Mouse (Mus musculus) kidney, adult 18-20 months (tissue): ENCODE measurements around the gene Sdsl.
A peak's percentile ranks its signal among the peaks of the same experiment; 100 is the strongest.
"Not testable (repeated sequence)": the region's sequence is repeated elsewhere in the genome, so short reads cannot be mapped to it uniquely, and the experiment has no call there.

ENCODE experiments used
- DNase-seq: peaks from one replicate; pipeline ENCODE4 v3.0.0; 2021

The Sdsl gene

DNA sequence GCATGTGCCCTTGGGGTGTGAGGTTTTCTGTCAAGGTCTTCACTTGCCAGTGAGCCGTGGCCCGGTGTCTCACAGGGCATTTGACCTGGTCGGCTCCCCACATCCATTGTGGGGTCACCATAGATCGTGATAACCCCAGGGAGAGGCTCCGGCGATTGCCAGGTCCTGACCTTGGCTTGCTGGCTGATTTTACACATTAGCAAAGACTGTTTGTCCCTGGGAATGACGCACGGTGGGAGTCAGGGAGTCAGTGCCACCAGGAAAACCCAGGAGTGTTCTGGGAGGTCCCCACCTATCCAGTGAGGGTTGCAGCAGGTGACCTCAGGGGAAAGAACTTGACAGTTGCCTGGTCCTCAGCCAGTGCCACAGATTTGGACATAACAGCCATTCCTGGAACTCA is at the start of gene Sdsl:
TSS of gene Sdsl (minus strand) at position 41 of the 400 bp plus-strand sequence.
- no peak for DNase-seq

DNA sequence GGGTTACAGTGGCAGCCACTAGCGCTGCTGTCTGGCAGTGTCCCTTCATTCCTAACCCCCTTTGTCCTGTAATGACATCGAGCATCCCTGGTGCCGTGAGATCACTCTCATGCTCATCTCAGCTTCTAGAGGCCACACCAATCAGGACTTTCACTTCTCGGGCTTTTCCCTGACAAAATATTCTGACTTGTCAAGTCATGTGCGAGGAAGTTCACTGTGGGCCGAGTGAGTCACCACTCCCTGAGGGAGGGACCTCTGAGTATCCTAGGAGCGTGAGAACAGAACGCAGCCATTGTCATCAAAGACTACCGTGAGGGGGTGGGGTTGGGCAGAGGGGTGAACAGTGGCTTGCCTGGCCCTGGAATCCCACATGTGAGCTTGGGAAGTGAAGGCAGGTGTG is 44.9 kb upstream of the Sdsl start:
- DNase-seq, result no peak

DNA sequence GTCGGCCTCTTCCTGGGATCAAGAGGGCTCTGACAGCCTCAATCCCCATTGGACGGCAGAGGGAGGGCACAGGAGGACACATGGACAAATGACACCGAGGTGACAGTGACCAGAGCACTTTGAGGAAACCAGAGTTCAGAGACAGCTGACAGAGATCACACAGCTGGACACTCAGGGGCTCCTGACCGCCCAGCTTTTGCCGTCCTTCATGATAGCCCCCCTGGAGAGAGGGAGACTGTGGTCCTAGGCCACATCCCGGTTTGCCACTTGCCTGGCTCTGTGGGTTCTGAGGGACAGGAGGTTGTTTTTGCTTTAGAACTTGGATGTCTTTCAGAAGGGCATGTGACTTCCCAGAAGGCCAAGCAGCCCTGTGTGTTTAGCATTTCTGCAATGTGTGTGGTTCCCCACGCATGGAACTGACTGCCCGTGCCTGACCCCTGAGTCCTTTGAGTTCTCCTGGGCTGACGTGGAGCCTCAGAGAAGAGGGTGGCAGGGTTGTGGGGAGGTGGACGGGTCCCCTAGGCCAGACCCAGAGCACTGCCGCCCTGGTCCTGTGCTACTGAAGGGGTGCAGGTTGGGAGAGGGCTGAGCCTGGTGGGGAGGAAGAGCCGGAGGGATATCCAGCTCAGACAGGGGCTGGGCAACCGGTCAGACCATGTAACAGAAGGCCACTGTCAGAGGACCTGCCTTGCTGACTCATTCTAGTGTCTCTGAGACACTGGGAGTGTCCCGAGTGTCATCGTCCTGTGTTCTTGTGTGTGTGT is 43.8 kb upstream of the Sdsl start:
- DNase-seq, result peak; percentile 78

DNA sequence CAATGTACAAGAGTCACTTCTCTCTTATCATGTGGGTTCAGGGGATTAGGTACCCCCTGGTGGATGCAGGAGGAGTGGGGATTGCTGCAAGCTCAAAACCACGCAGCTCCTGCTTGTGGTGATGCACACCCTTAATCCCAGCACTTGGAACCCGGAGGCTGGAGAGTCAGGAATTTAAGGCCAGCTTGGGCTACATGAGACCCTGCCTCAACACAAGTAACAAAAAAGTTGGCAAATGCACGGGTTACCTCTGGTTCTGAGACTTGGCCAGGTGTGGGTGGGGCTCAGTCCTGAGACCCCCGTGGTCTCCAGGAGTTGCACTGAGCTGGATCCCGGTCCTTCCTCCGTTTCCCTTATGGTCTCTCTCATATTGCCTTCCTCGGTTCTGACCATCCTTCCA is 42.8 kb upstream of the Sdsl start:
- no peak for DNase-seq

DNA sequence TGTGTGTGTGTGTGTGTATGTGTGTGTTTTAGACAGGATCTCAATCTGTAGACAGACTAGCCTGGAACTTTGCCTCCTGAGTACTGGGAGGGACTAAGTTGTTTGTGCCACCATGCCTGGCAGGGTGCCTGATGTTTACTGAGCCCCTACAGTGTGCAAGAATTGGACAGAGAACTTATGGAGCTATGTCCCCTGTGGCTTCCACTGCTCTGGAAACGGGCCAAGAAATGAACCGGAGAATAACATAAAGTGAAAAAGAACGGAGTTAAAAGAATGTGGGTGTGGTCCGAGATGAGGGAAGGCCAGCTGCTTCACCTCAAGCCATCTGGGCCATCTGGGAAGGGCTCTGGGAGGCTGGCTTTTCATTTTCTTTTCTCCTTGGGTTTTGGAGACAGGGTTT is 42.1 kb upstream of the Sdsl start:
- no peak for DNase-seq

DNA sequence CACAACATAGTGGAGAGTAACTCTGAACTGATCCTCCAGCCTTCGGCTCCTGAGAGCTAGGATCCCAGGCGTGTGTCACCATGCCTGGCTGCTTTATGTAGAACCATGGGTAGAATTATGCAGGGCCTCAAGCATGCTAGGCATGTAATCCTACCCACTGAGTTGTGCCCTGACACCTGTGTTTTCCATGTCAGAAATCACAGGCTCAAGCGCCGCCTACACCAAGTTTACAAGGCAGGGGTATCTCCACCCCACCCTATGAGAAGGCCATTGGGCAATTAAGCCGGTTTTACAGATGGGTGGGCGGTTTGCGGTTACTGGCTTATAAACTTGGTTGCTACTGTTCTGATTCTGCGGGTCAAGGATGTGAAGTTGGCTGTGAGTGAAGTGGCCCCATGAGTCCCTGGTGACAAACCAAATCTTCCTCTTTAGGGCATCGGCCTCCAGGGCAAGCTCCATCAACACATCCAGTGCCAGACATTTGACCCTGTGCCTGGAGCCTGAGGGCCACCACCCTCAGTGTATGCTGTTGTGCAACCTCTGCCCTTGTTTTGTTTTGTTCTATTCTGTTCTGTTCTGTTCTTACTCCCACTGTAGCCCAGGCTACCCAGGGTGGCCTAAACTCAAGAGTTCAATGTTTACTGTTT is 41.5 kb upstream of the Sdsl start:
- DNase-seq, result no peak

DNA sequence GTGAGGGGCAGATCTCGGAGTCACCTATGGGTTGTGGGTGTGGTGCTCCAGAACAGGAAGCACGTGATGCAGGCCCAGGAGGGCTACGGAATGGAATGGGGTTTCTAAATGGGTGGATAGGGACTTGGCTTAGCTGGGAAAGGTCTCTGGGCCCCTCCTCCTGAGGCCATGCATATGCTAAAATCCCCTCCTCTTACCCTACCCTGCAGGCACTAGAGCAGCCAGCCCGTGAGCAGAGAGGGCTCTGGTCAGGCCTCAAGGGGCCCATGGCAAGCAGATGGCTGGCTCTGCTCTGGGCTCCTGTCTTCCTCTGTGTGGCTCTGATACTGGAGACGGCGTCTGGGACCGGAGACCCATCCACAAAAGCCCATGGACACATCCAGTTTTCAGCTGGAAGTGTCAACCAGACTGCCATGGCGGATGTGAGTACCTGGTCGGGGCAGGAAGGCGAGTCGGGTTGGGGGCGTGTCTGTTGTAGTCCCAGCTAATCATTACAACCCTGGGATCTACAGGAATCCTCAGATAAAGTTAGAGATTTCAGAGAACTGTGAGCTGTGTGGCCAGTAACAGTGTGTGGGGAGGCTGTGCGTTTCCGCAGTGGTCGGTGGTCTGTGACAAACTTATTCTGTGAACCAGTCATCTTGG is 40.4 kb upstream of the Sdsl start:
- no peak for DNase-seq

DNA sequence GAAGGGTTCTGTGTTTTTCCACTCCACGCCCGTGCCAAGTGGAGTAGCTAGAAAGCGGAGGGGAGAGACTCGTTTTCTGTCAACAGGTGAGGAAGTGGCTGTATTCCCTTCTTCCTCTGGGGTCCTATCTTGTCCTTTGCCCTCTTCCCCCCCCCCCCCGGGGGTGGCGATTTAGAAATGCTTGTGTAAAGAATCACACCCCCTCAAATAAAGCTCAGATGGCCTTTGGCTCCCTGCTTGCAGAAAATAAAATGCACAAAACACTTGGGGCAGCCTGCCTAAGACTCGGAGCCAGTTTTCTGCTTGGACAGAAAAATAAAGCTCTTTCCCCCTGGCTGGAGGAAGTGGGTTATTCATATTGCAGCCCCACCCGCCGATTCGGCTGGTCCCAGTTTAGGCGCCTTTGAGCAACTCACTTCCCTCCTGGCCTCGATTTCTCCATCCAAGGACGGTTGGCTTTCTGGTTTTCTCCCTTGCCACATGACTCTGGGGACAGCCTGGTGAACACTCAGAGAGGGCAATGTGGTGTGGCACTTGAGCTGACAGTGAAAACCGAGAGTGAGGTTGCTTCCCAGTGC is 39.1 kb upstream of the Sdsl start:
- no peak for DNase-seq

DNA sequence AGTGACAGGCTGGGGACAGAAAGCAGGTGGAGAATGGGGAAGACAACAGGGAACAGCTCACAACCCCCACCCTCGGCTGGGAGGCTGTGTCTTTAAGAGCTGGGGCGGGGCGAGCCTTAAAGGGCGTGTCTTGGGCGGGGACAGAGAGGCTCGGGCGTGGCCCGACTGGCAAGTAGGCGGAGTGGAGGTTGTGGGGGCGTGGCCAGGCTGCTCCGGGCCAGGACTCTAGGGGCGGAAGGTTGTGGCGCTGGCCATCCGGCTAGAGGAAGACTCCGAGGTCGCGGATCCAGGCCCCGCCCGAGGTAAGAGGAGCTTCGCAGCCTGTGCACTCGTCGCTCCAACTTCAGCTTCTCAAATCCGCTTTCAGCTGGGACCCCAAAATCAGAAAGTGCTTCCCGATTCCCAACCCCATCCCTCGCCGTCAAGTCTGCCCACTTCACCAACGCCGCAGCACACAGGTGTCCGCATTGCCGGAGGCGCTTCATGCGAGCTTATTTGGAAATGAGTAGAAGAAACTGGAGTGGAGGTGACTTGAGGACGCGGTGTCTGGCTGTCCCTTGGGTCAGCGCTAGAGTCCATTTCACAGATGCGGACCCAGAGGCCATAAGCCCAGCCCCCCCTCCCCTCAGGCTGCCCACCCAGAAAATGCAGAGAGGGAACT is 38.5 kb upstream of the Sdsl start, which contains the start of gene Slc8b1:
TSS of gene Slc8b1 (plus strand) at position 187 of the 661 bp plus-strand sequence.
- peak; percentile 99 for DNase-seq

DNA sequence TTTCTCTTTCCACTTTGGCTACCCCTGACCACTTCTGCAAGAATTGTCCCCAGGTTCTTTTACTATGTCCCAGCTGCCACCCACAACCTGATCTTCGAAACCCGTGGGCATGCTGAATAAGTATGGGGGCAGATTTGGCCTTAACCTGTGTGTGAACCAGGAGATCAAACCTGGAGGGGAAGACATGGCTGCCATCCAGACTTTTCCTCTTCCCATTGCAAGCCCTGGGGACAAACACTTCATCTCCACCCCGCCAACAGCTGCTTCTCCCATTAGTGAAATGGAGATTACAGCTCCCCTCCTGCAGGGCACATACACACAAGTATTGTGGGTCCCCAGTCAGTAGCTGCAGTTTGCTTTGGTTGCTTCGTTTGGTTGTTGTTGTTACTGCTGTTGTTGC is 34.7 kb upstream of the Sdsl start:
- DNase-seq, result no peak

DNA sequence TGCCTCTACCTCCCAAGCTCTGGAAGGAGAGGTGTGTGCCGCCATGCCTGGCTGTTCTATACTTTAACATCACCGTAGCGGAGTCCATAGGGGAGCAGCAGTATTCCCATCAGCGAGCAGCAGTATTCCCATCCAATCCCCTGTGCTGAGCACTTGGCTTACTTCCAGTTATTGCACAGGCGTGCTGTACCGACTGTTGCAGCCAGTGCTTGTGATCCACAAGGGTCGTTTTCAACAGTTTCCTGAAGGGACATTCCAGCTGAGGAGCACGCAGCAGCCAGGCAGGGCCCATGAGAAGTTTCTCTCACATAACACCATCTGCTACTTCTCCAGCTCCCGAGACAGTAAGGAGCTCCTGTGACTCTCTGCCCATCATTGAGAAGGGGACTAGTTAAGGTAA is 33.9 kb upstream of the Sdsl start:
- no peak for DNase-seq

DNA sequence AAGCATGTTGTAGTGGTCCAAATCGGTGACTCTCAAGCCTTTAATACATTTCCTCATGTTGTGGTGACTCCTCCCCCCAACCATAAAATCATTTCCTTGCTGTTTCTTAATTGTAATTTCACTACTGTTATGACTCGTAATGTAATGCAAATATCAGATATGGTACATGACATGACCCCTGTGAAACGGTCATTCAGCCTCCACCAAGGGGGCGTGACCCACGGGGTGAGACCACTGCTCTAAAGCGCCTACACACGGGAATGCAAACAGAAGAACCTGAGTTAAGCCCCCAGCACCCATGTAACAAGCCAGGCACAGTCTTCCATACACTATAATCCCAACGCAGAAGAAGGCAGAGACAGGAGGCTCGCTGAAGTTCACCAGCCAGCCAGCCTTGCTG is 33.2 kb upstream of the Sdsl start:
- no peak for DNase-seq

DNA sequence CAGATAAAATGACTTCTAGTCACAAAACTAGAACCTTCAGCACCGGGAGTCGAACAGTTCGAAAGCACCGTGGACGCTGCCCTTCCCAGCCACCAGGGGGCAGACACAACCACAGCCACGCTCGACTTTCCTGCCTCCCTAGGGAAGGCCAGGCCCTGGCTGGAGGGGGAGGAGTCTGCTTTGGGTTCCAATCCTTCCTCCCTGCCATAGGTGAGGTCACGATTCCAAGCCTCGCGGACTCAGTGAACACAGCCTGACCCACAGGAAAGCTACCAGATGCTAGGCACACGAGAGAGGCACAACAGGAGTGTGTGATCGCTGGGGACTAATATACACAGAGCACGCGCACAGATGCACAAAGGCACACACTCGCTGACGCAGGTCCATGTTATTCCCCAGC is 32.8 kb upstream of the Sdsl start:
- DNase-seq, result peak; percentile 87

DNA sequence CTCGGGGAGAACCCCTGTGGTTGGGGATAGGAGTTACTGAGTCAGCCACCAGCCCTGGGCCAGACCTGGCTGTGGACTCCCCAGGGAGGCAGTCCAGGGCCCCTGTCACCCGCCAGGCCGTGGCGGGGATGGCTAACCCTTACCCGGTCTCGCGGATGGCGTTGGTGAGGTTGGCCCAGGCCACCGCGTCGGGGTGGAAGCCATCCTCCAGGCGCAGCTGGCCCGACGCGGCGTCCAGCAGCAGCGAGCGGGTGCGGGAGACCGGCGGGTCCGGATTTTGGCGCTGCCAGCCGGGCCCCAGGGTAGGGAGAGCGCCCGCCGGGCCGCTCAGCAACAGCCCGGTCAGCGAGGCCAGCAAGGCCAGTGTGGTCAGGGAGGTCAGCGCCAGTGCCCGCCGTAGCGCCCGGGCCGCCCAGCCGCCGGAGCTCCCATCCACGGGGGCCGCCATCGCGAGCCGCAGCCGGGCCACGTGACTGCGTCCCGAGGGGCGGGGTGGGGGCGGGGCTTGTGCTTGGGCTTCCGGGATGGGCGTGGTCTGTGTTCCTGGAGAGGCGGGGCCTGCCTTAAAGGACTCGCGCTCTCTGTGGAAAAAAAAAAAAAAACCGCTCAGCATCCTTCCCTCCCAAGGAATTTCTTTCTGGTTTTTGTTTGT is 30.7 kb upstream of the Sdsl start, which contains the start of gene Plbd2:
TSS of gene Plbd2 (minus strand) at position 482 of the 652 bp plus-strand sequence.
- DNase-seq, result peak; percentile 86

DNA sequence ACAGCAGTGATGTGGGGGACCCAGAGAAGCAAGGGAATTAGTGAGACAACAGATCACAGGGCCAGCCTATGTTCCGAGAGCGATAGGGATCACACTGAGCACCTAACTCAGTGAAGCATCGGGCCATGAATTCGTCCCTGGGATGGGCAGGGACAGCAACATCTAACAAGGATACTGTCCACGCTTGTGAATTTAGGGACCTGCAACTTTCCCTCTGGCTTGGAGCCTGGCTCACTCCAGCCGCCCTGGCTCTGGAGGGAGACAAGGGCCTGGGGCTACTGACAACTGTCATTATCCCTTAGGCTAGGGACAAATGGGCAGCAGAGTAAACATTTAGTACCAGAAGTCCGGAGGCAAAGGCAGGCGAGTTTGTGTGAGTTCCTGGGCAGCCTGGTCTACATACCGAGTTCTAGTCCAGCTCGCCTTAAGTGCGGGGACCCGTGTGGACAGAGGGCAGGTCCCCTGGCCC is 30.1 kb upstream of the Sdsl start:
- peak; percentile 8 for DNase-seq

DNA sequence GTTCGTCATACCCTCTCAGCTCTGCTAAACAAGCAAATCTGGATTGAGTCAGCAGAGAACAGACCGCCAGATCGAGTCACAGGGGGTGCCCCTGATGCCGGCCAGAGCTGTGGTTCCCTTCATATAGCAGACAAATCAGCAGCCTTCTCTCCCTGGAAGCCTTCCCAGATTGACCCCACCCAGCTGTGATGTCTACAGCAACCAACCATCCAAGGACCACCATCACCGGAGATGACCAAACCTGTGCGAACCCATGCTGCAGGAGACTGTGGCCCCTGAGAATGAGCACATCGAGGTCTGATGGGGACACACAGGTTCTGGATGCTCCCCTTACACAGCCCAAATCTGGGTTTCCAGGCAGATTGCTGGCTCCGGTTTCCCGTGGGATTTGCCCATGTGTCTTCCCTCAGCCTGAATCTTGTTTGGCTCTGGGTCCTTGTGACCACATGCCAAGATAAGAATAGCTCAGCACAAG is 29.6 kb upstream of the Sdsl start:
- no peak for DNase-seq

DNA sequence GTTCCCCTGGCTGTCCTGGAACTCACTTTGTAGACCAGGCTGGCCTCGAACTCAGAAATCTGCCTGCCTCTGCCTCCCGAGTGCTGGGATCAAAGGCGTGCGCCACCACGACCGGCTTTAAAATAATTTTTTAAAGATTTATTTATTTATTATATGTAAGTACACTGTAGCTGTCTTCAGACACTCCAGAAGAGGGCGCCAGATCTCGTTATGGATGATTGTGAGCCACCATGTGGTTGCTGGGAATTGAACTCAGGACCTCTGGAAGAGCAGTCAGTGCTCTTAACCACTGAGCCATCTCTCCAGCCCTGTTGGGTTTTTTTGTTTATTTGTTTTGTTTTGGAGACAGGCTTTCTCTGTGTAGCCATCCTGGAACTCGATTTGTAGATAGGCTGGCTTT is 28.0 kb upstream of the Sdsl start:
- DNase-seq, result not testable (repeated sequence)

DNA sequence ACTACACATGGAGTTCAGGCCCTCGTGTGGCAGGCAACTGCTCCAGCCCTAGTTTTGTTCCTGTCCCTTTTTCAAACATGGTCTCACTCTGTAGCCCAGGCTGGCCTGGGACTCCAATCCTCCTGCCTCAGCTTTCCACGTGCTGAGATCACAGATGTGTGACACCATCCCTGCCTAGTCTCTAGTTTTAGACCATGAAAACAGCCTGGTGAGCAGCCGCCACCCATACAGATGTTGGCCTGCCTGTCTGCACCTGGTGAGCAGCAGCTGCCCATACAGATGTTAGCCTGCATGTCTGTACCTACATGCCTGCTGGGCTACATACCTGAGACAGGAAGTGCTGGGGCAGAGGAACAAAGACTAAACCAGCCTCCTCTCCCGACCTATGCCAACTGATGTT is 26.6 kb upstream of the Sdsl start:
- DNase-seq, result no peak

DNA sequence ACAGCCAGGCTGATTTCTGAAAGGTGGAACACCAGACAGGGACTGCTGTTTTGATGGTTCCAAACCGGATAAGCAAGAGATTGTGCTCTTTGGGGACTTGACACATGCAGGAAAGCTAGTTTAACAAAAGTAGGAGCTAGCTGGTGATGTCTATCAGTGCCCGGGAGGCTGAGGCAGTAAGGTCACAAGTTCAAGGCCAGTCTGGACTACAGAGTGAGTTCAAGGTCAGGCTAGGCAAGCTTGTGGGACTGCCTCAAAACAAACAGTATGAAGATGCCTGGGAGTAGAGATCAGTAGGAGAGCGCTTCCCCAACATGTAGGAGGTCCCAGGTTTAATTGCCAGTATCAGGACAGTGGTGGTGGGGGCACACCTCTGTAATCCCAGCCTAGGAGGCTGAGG is 24.5 kb upstream of the Sdsl start:
- DNase-seq, result no peak

DNA sequence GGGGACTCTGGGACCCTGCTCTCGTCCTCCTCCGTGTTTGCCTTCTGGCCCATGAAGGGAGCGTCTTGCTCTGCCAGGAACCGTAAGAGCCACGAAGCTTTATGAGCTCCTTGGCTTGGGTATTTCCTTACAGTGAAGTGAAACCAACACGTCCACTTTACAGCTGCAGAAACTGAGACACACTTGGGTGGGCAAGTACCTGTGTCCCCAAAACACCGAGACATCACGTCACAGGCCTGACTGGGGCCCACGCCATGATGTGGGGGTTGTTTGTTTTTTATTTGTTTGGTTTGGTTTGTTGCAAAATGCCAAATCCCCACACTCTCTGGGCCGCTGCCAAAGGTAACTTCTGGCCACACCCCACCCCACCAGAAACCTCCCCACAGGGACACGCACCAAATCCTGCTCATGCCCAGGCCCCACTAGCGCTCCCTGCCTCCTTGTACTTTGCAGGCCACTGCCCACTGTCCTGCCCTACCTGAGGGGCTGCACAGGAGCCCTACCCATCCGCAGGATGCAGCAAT is 23.2 kb upstream of the Sdsl start:
- no peak for DNase-seq

DNA sequence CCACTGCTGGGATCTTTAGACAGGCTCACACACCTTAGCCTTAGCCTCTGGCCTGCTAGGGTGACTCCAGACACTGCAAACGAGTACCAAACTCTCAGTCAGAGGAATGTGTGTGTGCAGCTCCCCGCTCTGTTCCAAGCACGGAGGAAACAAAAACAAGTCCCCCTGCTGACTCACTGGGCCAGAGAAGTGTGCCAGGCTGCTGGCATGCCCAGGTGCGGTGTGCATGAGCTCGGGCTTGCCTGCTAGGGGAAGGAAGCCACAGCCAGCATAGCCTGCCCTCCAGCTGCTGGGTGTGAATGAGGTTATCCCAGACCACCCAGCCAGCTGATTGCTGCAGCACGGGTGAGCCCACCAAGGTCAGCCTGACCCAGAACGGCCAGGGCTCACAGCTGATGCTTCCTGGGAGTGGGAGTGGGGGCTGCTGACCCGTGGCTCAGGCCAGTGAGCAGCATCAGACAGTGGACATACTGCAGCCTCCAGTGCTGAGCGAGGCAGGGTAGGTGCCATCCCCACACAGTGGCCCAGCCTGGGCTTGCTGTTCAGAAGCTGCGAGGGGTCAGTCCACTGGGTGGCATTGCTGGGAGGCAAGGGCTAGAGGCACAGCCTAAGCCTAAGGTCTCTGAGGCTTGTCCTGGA is 22.6 kb upstream of the Sdsl start:
- peak; percentile 20 for DNase-seq
